Mouse (Mus musculus) olfactory bulb, adult 2 months (tissue): ENCODE measurements at regions not wholly inside any gene's neighbourhood (a gene's known extent, or its start where the extent isn't known, plus 50 kb on each side); places are given as distances from the start of the nearest gene placed in this dataset.

Experiments
- CTCF ChIP-seq: fragments of 200-500 bp; IDR thresholded peaks from 2 replicates; pipeline ENCODE4 v1.5.1; 2012; ENCODE audit warnings: low read depth, mild to moderate bottlenecking, low read length, moderate library complexity; ENCODE audit not compliant: insufficient read depth
- POLR2A ChIP-seq: fragments of 200-500 bp; IDR thresholded peaks from 2 replicates; pipeline ENCODE4 v1.6.1; 2012; ENCODE audit warnings: mild to moderate bottlenecking, low read depth, low read length, moderate library complexity; ENCODE audit not compliant: insufficient read depth

DNA sequence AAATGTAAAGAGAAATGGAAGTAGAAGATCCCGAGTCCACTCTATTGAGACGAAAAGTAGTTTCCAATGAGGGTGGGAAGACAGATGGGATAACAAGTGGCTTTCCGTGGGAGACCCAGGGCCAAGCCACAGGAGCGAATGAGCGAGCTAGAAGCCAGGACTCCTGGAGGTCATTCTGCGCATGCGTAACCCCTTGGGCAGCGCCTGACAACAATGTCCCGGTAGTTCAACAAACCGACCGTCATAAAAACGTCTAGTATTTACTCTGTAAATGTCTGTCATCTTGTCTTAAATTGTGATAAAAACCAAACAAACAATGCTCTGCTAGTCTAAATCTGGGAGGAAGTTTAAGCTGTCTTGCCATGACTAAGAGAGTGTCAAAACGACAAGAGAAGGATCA lies 112.4 kb downstream of the Chic2 start:
- TF ChIP-seq POLR2A (no peak), CTCF (no peak)
